Mouse (Mus musculus): ENCODE data around the gene Thegl. TPM values are rescaled to one million over a fixed set of nuclear protein-coding genes. Genes with fewer than 3 reads are reported as not detected.
"Not testable (repeated sequence)": the region's sequence is repeated elsewhere in the genome, so short reads cannot be mapped to it uniquely, and the experiment has no call there.

Gene Thegl
- polyA plus RNA-seq, 1 experiment from 2014 or later: 0.33 TPM

GRCm38 (mm10) chr5:77094510-77095491, 79.0 kb downstream of the Thegl start:
- peak overlapping the region; percentile 63 for H3K9ac ChIP-seq (ENCODE audit: low read length)
- peak overlapping the region; percentile 90 for H3K4me2 ChIP-seq (ENCODE audit: low read length)
- peaks cover 10% of the 10 kb centered on the region for H3K4me1 ChIP-seq (ENCODE audit: control insufficient read depth, insufficient read depth, low read length)
- H3K36me3 ChIP-seq (ENCODE audit: control insufficient read depth, insufficient read depth, low read length): no peaks in the 10 kb centered on the region
- H3K27me3 ChIP-seq (replicated peaks; ENCODE audit: control insufficient read depth, insufficient read depth, low read length): peaks cover 10% of the 10 kb centered on the region; the same call in 1 of the 2 replicates
- DNase-seq (ENCODE audit: low spot score) (peak; percentile 64), ATAC-seq (peak; percentile 73)
- no peak overlapping the region for H3K27ac ChIP-seq (ENCODE audit: low read depth, low read length)
- under 1% methylated on average over 68 of the region's 69 CpGs for WGBS
- H3K9me3 ChIP-seq (replicated peaks; ENCODE audit: control insufficient read depth, low read length): no peaks in the 10 kb centered on the region
- H3K4me3 ChIP-seq (ENCODE audit: low read depth, low read length): peak overlapping the region; percentile 52

- H3K4me3 ChIP-seq (ENCODE audit: low read depth, low read length); ATAC-seq; H3K27ac ChIP-seq (ENCODE audit: low read depth, low read length); H3K9me3 ChIP-seq (replicated peaks; ENCODE audit: control insufficient read depth, low read length); H3K4me1 ChIP-seq (ENCODE audit: control insufficient read depth, insufficient read depth, low read length); DNase-seq (ENCODE audit: low spot score); H3K9ac ChIP-seq (ENCODE audit: low read length); H3K36me3 ChIP-seq (ENCODE audit: control insufficient read depth, insufficient read depth, low read length); H3K4me2 ChIP-seq (ENCODE audit: low read length): not testable (repeated sequence)
- H3K27me3 ChIP-seq (replicated peaks; ENCODE audit: control insufficient read depth, insufficient read depth, low read length): peaks cover 10% of the 10 kb centered on the region; the same call in 1 of the 2 replicates
- WGBS: 86% methylated on average over 3 of the region's 3 CpGs
Observed at GRCm38 (mm10) chr5:77096194-77096593, 80.4 kb downstream of the Thegl start.

DNA sequence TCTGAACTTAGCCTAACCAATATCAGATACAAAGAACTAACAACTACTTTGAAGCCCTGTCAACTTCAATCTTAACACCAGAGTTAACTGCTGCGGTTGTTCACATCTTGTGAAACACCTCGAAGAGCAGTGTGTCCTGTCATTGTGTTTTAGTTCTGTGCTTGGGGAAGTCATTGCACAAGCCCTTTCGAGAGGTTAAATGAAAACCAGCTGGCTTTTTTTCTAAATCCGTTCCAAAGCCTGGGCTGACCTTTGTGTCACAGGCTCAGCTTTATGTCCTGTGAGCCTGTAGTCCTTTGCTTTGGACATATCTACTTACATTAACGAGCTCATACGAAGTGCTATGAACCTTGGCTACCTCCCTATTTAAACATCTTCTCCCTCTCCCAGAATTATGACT, 81.9 kb downstream of the Thegl start:
- H3K4me1 ChIP-seq (ENCODE audit: control insufficient read depth, insufficient read depth, low read length): peaks cover 3% of the 10 kb centered on the region; the same call in 1 of the 2 replicates

GRCm38 (mm10) chr5:77098874-77099273, 83.1 kb downstream of the Thegl start:
- 82% methylated on average over 3 of the region's 3 CpGs for WGBS
- Histone ChIP-seq H3K27me3 (replicated peaks; ENCODE audit: control insufficient read depth, insufficient read depth, low read length) (peaks cover 10% of the 10 kb centered on the region; the same call in 1 of the 2 replicates), H3K27ac (ENCODE audit: low read depth, low read length) (no peak overlapping the region)

More for the DNA sequence above, 81.9 kb downstream of the Thegl start:
- Histone ChIP-seq H3K27me3 (replicated peaks; ENCODE audit: control insufficient read depth, insufficient read depth, low read length) (peaks cover 10% of the 10 kb centered on the region; the same call in 1 of the 2 replicates), H3K36me3 (ENCODE audit: control insufficient read depth, insufficient read depth, low read length) (no peaks in the 10 kb centered on the region), H3K27ac (ENCODE audit: low read depth, low read length) (no peak overlapping the region), H3K4me3 (ENCODE audit: low read depth, low read length) (no peak overlapping the region), H3K4me2 (ENCODE audit: low read length) (no peak overlapping the region), H3K9ac (ENCODE audit: low read length) (no peak overlapping the region), H3K9me3 (replicated peaks; ENCODE audit: control insufficient read depth, low read length) (no peaks in the 10 kb centered on the region)
- DNase-seq (ENCODE audit: low spot score) (no peak), ATAC-seq (no peak)
- 38% methylated on average over 6 of the region's 6 CpGs for WGBS

GRCm38 (mm10) chr5:77099317-77099996, 83.6 kb downstream of the Thegl start:
- Histone ChIP-seq H3K36me3 (ENCODE audit: control insufficient read depth, insufficient read depth, low read length) (no peaks in the 10 kb centered on the region), H3K9me3 (replicated peaks; ENCODE audit: control insufficient read depth, low read length) (no peaks in the 10 kb centered on the region), H3K4me3 (ENCODE audit: low read depth, low read length) (no peak overlapping the region), H3K27me3 (replicated peaks; ENCODE audit: control insufficient read depth, insufficient read depth, low read length) (peaks cover 10% of the 10 kb centered on the region; the same call in 1 of the 2 replicates), H3K4me2 (ENCODE audit: low read length) (no peak overlapping the region), H3K9ac (ENCODE audit: low read length) (no peak overlapping the region), H3K4me1 (ENCODE audit: control insufficient read depth, insufficient read depth, low read length) (peaks cover 7% of the 10 kb centered on the region; the same call in 1 of the 2 replicates), H3K27ac (ENCODE audit: low read depth, low read length) (no peak overlapping the region)
- WGBS: 86% methylated on average over 11 of the region's 11 CpGs
- ATAC-seq: no peak
- no peak for DNase-seq (ENCODE audit: low spot score)

More at GRCm38 (mm10) chr5:77098874-77099273, 83.1 kb downstream of the Thegl start:
- ATAC-seq (no peak), DNase-seq (ENCODE audit: low spot score) (no peak)
- H3K36me3 ChIP-seq (ENCODE audit: control insufficient read depth, insufficient read depth, low read length): no peaks in the 10 kb centered on the region
- no peak overlapping the region for H3K4me2 ChIP-seq (ENCODE audit: low read length)
- H3K9ac ChIP-seq (ENCODE audit: low read length): no peak overlapping the region
- no peak overlapping the region for H3K4me3 ChIP-seq (ENCODE audit: low read depth, low read length)
- no peaks in the 10 kb centered on the region for H3K9me3 ChIP-seq (replicated peaks; ENCODE audit: control insufficient read depth, low read length)
- peaks cover 6% of the 10 kb centered on the region; the same call in 1 of the 2 replicates for H3K4me1 ChIP-seq (ENCODE audit: control insufficient read depth, insufficient read depth, low read length)

DNA sequence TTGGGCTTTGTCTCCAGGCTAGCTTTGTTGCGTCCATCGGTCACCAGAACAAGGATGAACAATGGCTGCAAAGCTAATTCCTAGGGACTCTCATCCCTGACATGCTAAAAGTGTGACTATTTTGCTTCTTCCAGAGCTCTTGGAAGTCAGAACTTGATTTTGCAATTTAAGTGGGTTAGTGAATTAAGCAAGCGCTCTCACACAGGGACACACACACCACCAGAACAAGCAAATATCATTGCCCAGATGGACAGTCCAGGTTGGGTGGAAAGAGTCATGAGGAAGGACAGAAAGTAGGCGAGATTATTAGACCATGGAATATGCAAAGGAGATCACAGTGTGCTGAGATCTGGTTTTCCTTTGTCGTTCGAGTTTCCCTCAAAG, 84.2 kb downstream of the Thegl start:
- no peak for ATAC-seq
- 90% methylated on average over 6 of the region's 6 CpGs for WGBS
- no peak for DNase-seq (ENCODE audit: low spot score)
- Histone ChIP-seq H3K9me3 (replicated peaks; ENCODE audit: control insufficient read depth, low read length) (no peaks in the 10 kb centered on the region), H3K27me3 (replicated peaks; ENCODE audit: control insufficient read depth, insufficient read depth, low read length) (peaks cover 10% of the 10 kb centered on the region; the same call in 1 of the 2 replicates), H3K4me2 (ENCODE audit: low read length) (no peak overlapping the region), H3K36me3 (ENCODE audit: control insufficient read depth, insufficient read depth, low read length) (no peaks in the 10 kb centered on the region), H3K4me1 (ENCODE audit: control insufficient read depth, insufficient read depth, low read length) (peaks cover 7% of the 10 kb centered on the region; the same call in 1 of the 2 replicates), H3K27ac (ENCODE audit: low read depth, low read length) (no peak overlapping the region), H3K4me3 (ENCODE audit: low read depth, low read length) (no peak overlapping the region), H3K9ac (ENCODE audit: low read length) (no peak overlapping the region)

GRCm38 (mm10) chr5:77100691-77101090, 84.9 kb downstream of the Thegl start:
- Histone ChIP-seq H3K9me3 (replicated peaks; ENCODE audit: control insufficient read depth, low read length) (no peaks in the 10 kb centered on the region), H3K27ac (ENCODE audit: low read depth, low read length) (no peak overlapping the region), H3K4me1 (ENCODE audit: control insufficient read depth, insufficient read depth, low read length) (peaks cover 4% of the 10 kb centered on the region; the same call in 1 of the 2 replicates), H3K36me3 (ENCODE audit: control insufficient read depth, insufficient read depth, low read length) (no peaks in the 10 kb centered on the region), H3K4me3 (ENCODE audit: low read depth, low read length) (no peak overlapping the region), H3K4me2 (ENCODE audit: low read length) (no peak overlapping the region), H3K9ac (ENCODE audit: low read length) (no peak overlapping the region), H3K27me3 (replicated peaks; ENCODE audit: control insufficient read depth, insufficient read depth, low read length) (peaks cover 10% of the 10 kb centered on the region; the same call in 1 of the 2 replicates)
- ATAC-seq (no peak), DNase-seq (ENCODE audit: low spot score) (no peak)
- 89% methylated on average over 6 of the region's 6 CpGs for WGBS

GRCm38 (mm10) chr5:77102522-77103365, 86.9 kb downstream of the Thegl start:
- ATAC-seq (peak; percentile 71), DNase-seq (ENCODE audit: low spot score) (peak; percentile 59)
- 63% methylated on average over 15 of the region's 15 CpGs for WGBS
- H3K4me3 ChIP-seq (ENCODE audit: low read depth, low read length): no peak overlapping the region
- H3K27me3 ChIP-seq (replicated peaks; ENCODE audit: control insufficient read depth, insufficient read depth, low read length): no peaks in the 10 kb centered on the region
- H3K9ac ChIP-seq (ENCODE audit: low read length): no peak overlapping the region
- no peak overlapping the region for H3K27ac ChIP-seq (ENCODE audit: low read depth, low read length)
- H3K4me2 ChIP-seq (ENCODE audit: low read length): no peak overlapping the region
- H3K36me3 ChIP-seq (ENCODE audit: control insufficient read depth, insufficient read depth, low read length): no peaks in the 10 kb centered on the region
- H3K4me1 ChIP-seq (ENCODE audit: control insufficient read depth, insufficient read depth, low read length): peaks cover 4% of the 10 kb centered on the region; the same call in 1 of the 2 replicates
- H3K9me3 ChIP-seq (replicated peaks; ENCODE audit: control insufficient read depth, low read length): no peaks in the 10 kb centered on the region

All from forebrain, embryonic 14.5 days (tissue).